Mouse (Mus musculus) MEL (cell line): ENCODE data around the gene Timm8b. TPM values are rescaled to one million over a fixed set of nuclear protein-coding genes. Genes with fewer than 3 reads are reported as not detected.

ENCODE experiments used
- DNase-seq: peaks from one replicate; pipeline ENCODE4 v3.0.0; 2011; ENCODE audit warnings: low read depth, low spot score
- H3K27ac ChIP-seq: 2 replicates; pipeline ENCODE4 v1.5.1; 2012; ENCODE audit warnings: low read depth, mild to moderate bottlenecking, control low read depth, low read length, moderate library complexity; ENCODE audit not compliant: control insufficient read depth
- H3K27me3 ChIP-seq, 2 experiments: fragments of 150-350 bp in 1 of 2; sonication (generic) in 1 of 2; 2 replicates each; pipeline ENCODE4 v1.6.1; 2012; ENCODE audit warnings: low read length in 2 of 2, mild to moderate bottlenecking in 2 of 2, improper control_type of control experiment in 1 of 2, moderate library complexity in 1 of 2; ENCODE audit not compliant: insufficient read depth in 2 of 2, control insufficient read depth in 1 of 2
- H3K36me3 ChIP-seq, 2 experiments: 2 replicates each; pipeline ENCODE4 v1.6.1; 2012 to 2014; ENCODE audit warnings: low read length in 2 of 2, improper control_type of control experiment in 1 of 2, inconsistent platforms in 1 of 2, mild to moderate bottlenecking in 1 of 2; ENCODE audit not compliant: insufficient read depth in 2 of 2, control insufficient read depth in 1 of 2
- H3K4me1 ChIP-seq, 2 experiments: fragments of 150-350 bp in 1 of 2; sonication (generic) in 1 of 2; 2 replicates each; pipeline ENCODE4 v1.6.1; 2012; ENCODE audit warnings: low read length in 2 of 2, improper control_type of control experiment in 1 of 2, mild to moderate bottlenecking in 1 of 2; ENCODE audit not compliant: insufficient read depth in 2 of 2, control insufficient read depth in 1 of 2
- H3K4me3 ChIP-seq, 2 experiments: fragments of 150-350 bp in 1 of 2; sonication (generic) in 1 of 2; 2 replicates each; pipeline ENCODE4 v1.5.1; 2012; ENCODE audit warnings: low read depth in 2 of 2, low read length in 2 of 2, mild to moderate bottlenecking in 2 of 2, moderate library complexity in 2 of 2, control low read depth in 1 of 2, improper control_type of control experiment in 1 of 2; ENCODE audit not compliant: control insufficient read depth in 1 of 2, insufficient read depth in 1 of 2
- H3K79me2 ChIP-seq: 2 replicates; pipeline ENCODE4 v1.6.1; 2012; ENCODE audit warnings: mild to moderate bottlenecking, low read length, moderate library complexity; ENCODE audit not compliant: control insufficient read depth, poor library complexity, insufficient read depth
- H3K9ac ChIP-seq: 2 replicates; pipeline ENCODE4 v1.6.1; 2012; ENCODE audit warnings: low read depth, mild to moderate bottlenecking, control low read depth, low read length, moderate library complexity; ENCODE audit not compliant: control insufficient read depth, poor library complexity, severe bottlenecking
- H3K9me3 ChIP-seq: fragments of 150-350 bp; sonication (generic); replicated peaks from 2 replicates; pipeline ENCODE4 v1.6.1; 2012; ENCODE audit warnings: mild to moderate bottlenecking, low read length, improper control_type of control experiment, moderate library complexity; ENCODE audit not compliant: insufficient read depth
- CHD2 ChIP-seq: IDR thresholded peaks from 2 replicates; pipeline ENCODE4 v1.6.1; 2011; ENCODE audit warnings: low read length, improper control_type of control experiment
- CTCF ChIP-seq, 3 experiments: IDR thresholded peaks in 2 of 3; conservative IDR thresholded peaks in 1 of 3; 2 replicates each; pipeline ENCODE4 v1.5.1; 2011 to 2012; ENCODE audit warnings: low read length in 3 of 3, low read depth in 2 of 3, mild to moderate bottlenecking in 2 of 3, improper control_type of control experiment in 1 of 3, inconsistent platforms in 1 of 3, mixed read lengths in 1 of 3, moderate library complexity in 1 of 3; ENCODE audit not compliant: control insufficient read depth in 1 of 3, insufficient read depth in 1 of 3, poor library complexity in 1 of 3, severe bottlenecking in 1 of 3
- ELF1 ChIP-seq: IDR thresholded peaks from 2 replicates; pipeline ENCODE4 v1.6.1; 2014; ENCODE audit warnings: low read depth, mild to moderate bottlenecking, inconsistent platforms, low read length, improper control_type of control experiment, moderate library complexity
- EP300 ChIP-seq, 2 experiments: IDR thresholded peaks; 2 replicates each; pipeline ENCODE4 v1.6.1; 2011; ENCODE audit warnings: improper control_type of control experiment in 2 of 2, low read length in 2 of 2, low read depth in 1 of 2, mild to moderate bottlenecking in 1 of 2
- ETS1 ChIP-seq: IDR thresholded peaks from 2 replicates; pipeline ENCODE4 v1.6.1; 2012; ENCODE audit warnings: low read depth, mild to moderate bottlenecking, inconsistent platforms, low read length, improper control_type of control experiment, moderate library complexity
- GABPA ChIP-seq: IDR thresholded peaks from 2 replicates; pipeline ENCODE4 v1.6.1; 2012; ENCODE audit warnings: low read depth, mild to moderate bottlenecking, inconsistent platforms, low read length, improper control_type of control experiment, moderate library complexity
- MAZ ChIP-seq: IDR thresholded peaks from 2 replicates; pipeline ENCODE4 v1.6.1; 2012; ENCODE audit warnings: low read depth, mild to moderate bottlenecking, inconsistent platforms, low read length, improper control_type of control experiment
- MYB ChIP-seq: IDR thresholded peaks from 2 replicates; pipeline ENCODE4 v1.6.1; 2011; ENCODE audit warnings: mild to moderate bottlenecking, low read depth, low read length, improper control_type of control experiment
- NELFE ChIP-seq: IDR thresholded peaks from 2 replicates; pipeline ENCODE4 v1.6.1; 2011; ENCODE audit warnings: low read depth, low read length, improper control_type of control experiment
- POLR2A ChIP-seq, 2 experiments: IDR thresholded peaks; 2 replicates each; pipeline ENCODE4 v1.6.1; 2011 to 2012; ENCODE audit warnings: low read length in 2 of 2, mild to moderate bottlenecking in 2 of 2, control low read depth in 1 of 2, improper control_type of control experiment in 1 of 2, low read depth in 1 of 2, moderate library complexity in 1 of 2; ENCODE audit not compliant: control insufficient read depth in 1 of 2, insufficient read depth in 1 of 2, poor library complexity in 1 of 2
- POLR2AphosphoS2 ChIP-seq: IDR thresholded peaks from 2 replicates; pipeline ENCODE4 v1.6.1; 2011; ENCODE audit warnings: low read length, improper control_type of control experiment
- POLR2AphosphoS5 ChIP-seq: IDR thresholded peaks from 2 replicates; pipeline ENCODE4 v1.6.1; 2012; ENCODE audit warnings: low read depth, borderline replicate concordance, mild to moderate bottlenecking, inconsistent platforms, low read length, moderate library complexity, mixed read lengths
- SIN3A ChIP-seq: IDR thresholded peaks from 2 replicates; pipeline ENCODE4 v1.6.1; 2012; ENCODE audit warnings: low read length, improper control_type of control experiment, inconsistent platforms
- TAL1 ChIP-seq: IDR thresholded peaks from 2 replicates; pipeline ENCODE4 v1.6.1; 2012; ENCODE audit warnings: mild to moderate bottlenecking, inconsistent platforms, low read length, moderate library complexity, mixed read lengths
- TBP ChIP-seq: IDR thresholded peaks from 2 replicates; pipeline ENCODE4 v1.8.0; 2011; ENCODE audit warnings: low read depth, low read length, improper control_type of control experiment
- ZKSCAN1 ChIP-seq: IDR thresholded peaks from 2 replicates; pipeline ENCODE4 v1.6.1; 2012; ENCODE audit warnings: low read depth, mild to moderate bottlenecking, inconsistent platforms, low read length, improper control_type of control experiment, moderate library complexity
- polyA plus RNA-seq, 2 experiments: library from polyadenylated mRNA; stranded (reverse) in 1 of 2; unstranded in 1 of 2; fragments of >175 nt in 1 of 2; fragments of >200 nt in 1 of 2; gene quantifications; 2 replicates each; pipeline versions ENCODE4 v1.2.1 to v1.2.4; 2012; ENCODE audit warnings: low replicate concordance in 2 of 2, low read depth in 1 of 2; ENCODE audit not compliant: insufficient read length in 2 of 2, insufficient read depth in 1 of 2, missing spikeins in 1 of 2
- total RNA-seq: library from RNA; depleted of rRNA; stranded (reverse); fragments of 300-350 nt; gene quantifications from 2 replicates; pipeline ENCODE4 v1.2.3, GENCODE M21; 2012

The Timm8b gene
- total and polyA plus RNA-seq, 3 experiments, result 129 to 247 TPM; not detected in 1

- Histone ChIP-seq H3K27ac (no peak overlapping the region), H3K79me2 (no peaks in the 10 kb centered on the region; the same call in 1 of the 2 replicates), H3K4me1 (no peaks in the 10 kb centered on the region), H3K27me3 (no peaks in the 10 kb centered on the region), H3K36me3 (peaks cover 3 to 18% of the 10 kb centered on the region in 2 experiments; a peak in 3 of 4 replicates), H3K9me3 (no peaks in the 10 kb centered on the region), H3K9ac (no peak overlapping the region), H3K4me3 (no peak overlapping the region)
- TF ChIP-seq POLR2AphosphoS2 (0 out of 2 replicates have a peak, but pooled peaks have one; percentile 53), ZKSCAN1 (no peak)
- no peak for DNase-seq
Measured at GRCm38 (mm10) chr9:50594794-50595417, 8.8 kb upstream of the Timm8b start.

- Histone ChIP-seq H3K4me3 (no peak overlapping the region), H3K4me1 (peaks cover 1 to 11% of the 10 kb centered on the region in 2 experiments; a peak in 2 of 4 replicates), H3K27ac (no peak overlapping the region), H3K9ac (no peak overlapping the region), H3K27me3 (no peaks in the 10 kb centered on the region), H3K9me3 (no peaks in the 10 kb centered on the region), H3K36me3 (peaks cover 17 to 26% of the 10 kb centered on the region in 2 experiments), H3K79me2 (peaks cover 16% of the 10 kb centered on the region)
- TF ChIP-seq NELFE (no peak), POLR2A (IDR thresholded peaks at IDR 0.05; ENCODE audit: control insufficient read depth in 1 of 2, insufficient read depth in 1 of 2, low read depth in 1 of 2, low read length in 2 of 2, poor library complexity in 1 of 2) (no peak), POLR2AphosphoS2 (no peak), MAZ (no peak), ELF1 (no peak), TBP (no peak)
- no peak for DNase-seq
Measured at GRCm38 (mm10) chr9:50596973-50597372, 6.7 kb upstream of the Timm8b start.

GRCm38 (mm10) chr9:50601536-50601935 is 2.2 kb upstream of the Timm8b start:
- Histone ChIP-seq H3K36me3 (peaks cover 28 to 30% of the 10 kb centered on the region in 2 experiments), H3K4me1 (peaks cover 1 to 23% of the 10 kb centered on the region in 2 experiments; a peak in 2 of 4 replicates), H3K79me2 (peaks cover 47% of the 10 kb centered on the region), H3K9me3 (no peaks in the 10 kb centered on the region), H3K27me3 (no peaks in the 10 kb centered on the region), H3K27ac (peak overlapping the region; percentile 67), H3K9ac (peak overlapping the region; percentile 46), H3K4me3 (peak overlapping the region; percentile 37 to 63)
- no peak for TF ChIP-seq CHD2
- peak; percentile 81 for TF ChIP-seq TAL1
- TF ChIP-seq TBP, result peak; percentile 42; the same call in 1 of the 2 replicates
- TF ChIP-seq GABPA, result no peak
- no peak for TF ChIP-seq CTCF (IDR thresholded peaks at IDR 0.05 in 2 of 3, conservative IDR thresholded peaks at IDR 0.05 in 1 of 3; ENCODE audit: control insufficient read depth in 1 of 3, insufficient read depth in 1 of 3, low read depth in 2 of 3, low read length in 3 of 3, poor library complexity in 1 of 3, severe bottlenecking in 1 of 3)
- no peak for TF ChIP-seq MYB
- TF ChIP-seq EP300 (IDR thresholded peaks at IDR 0.05; ENCODE audit: low read depth in 1 of 2, low read length in 2 of 2), result peak; percentile 27 to 31
- TF ChIP-seq POLR2AphosphoS5, result no peak
- no peak for TF ChIP-seq ELF1
- TF ChIP-seq SIN3A, result peak; percentile 42; the same call in 1 of the 2 replicates
- no peak for TF ChIP-seq MAZ
- 0 out of 2 replicates have a peak, but pooled peaks have one; percentile 13 for TF ChIP-seq ETS1
- peak; percentile 76 for DNase-seq
